13 mouse cellular contexts compared by ENCODE assay signal in the genomic region with DNA sequence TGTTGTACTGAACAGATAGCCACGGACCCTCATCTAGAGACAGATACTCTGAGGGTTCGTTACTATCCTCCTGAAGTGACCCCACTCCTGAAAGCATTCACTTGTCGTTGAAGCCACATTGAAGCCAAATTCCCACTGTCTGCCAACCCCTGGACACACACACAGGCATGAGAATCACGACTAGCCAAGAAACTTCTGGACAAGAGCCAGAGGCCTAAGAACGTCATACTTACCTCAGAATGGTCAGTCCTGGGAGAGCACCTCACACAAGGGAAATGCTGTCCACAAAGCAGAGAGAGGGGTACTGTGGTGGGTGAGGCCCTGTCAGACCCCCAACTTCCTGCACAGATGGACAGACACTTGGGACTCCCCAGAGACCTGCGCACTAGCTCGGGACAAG. TPM values are rescaled to one million over a fixed set of nuclear protein-coding genes. Genes with fewer than 3 reads are reported as not detected.
DNase-seq lines count a peak whose midpoint lies in the region; ATAC-seq lines count a peak whose summit lies in the region.
"Had no signal": no experiment of that assay in that cellular context is flagged by ENCODE, and none has a peak within 500 bp of the region (broad histone marks: within the 10 kb centered on the region; RNA-seq: fewer than 3 reads in every experiment).

No protein-coding gene starts in this region.

- H3K36me3 ChIP-seq in kidney, embryonic 15.5 days, result peaks cover 15% of the 10 kb centered on the region
- H3K36me3 ChIP-seq: neural tube, embryonic 13.5 days had no signal

- peak; percentile 40 to 45 for DNase-seq in cerebellum, adult 18-20 months
- no peak for DNase-seq in cerebellum, adult 11 months
- DNase-seq in kidney, adult 9 months, result peak; percentile 35
- DNase-seq in kidney, postnatal 4 days, result no peak
- DNase-seq in MN1 (ENCODE audit: low spot score), result peak; percentile 64
- no peak for DNase-seq in thymus, postnatal 36 days
- DNase-seq in urinary bladder, postnatal 14 days (ENCODE audit: low spot score), result no peak
- DNase-seq: gastrocnemius, postnatal 10 days had no signal

- no peak overlapping the region for H3K9ac ChIP-seq in kidney, embryonic 15.5 days

- H3K27me3 ChIP-seq in kidney, embryonic 15.5 days, result no peaks in the 10 kb centered on the region
- H3K27me3 ChIP-seq: neural tube, embryonic 13.5 days had no signal

- peak overlapping the region; percentile 97 for H3K27ac ChIP-seq in kidney, embryonic 15.5 days
- H3K27ac ChIP-seq: neural tube, embryonic 13.5 days had no signal

- H3K4me2 ChIP-seq in kidney, embryonic 15.5 days, result no peak overlapping the region
- H3K4me2 ChIP-seq: neural tube, embryonic 13.5 days had no signal

- H3K4me1 ChIP-seq in kidney, embryonic 15.5 days, result peaks cover 53% of the 10 kb centered on the region

- no peaks in the 10 kb centered on the region for H3K9me3 ChIP-seq in kidney, embryonic 15.5 days (replicated peaks)
- H3K9me3 ChIP-seq: neural tube, embryonic 13.5 days had no signal

- ATAC-seq in kidney, embryonic 15.5 days (replicated peaks; ENCODE audit: low FRiP score), result no peak
- ATAC-seq: forebrain, embryonic 16.5 days; lung, postnatal 0 days had no signal

- no peak overlapping the region for H3K4me3 ChIP-seq in kidney, embryonic 15.5 days (replicated peaks)
- H3K4me3 ChIP-seq: neural tube, embryonic 13.5 days had no signal

- 75% methylated on average over 7 of the region's 7 CpGs for WGBS in kidney, embryonic 15.5 days

RNA-seq across cellular contexts. Expression of gene Slc7a5, which starts 11.6 kb away (rescaled TPM):
- 16.7 and 19.3 TPM in 2 replicates for polyA plus RNA-seq in kidney, embryonic 15.5 days (2015; fragmentation: Nextera tagmentation; extraction: Ambion mirVana)

RNA-seq across cellular contexts. Expression of gene Car5a, which starts 48.8 kb away (rescaled TPM):
- 0.40 TPM in 1 of 2 replicates, not detected in the other for polyA plus RNA-seq in kidney, embryonic 15.5 days (2015; fragmentation: Nextera tagmentation; extraction: Ambion mirVana)
- polyA plus RNA-seq: heart, embryonic 14.5 days had no signal

RNA-seq across cellular contexts. Expression of gene Banp, which starts 53.6 kb away (rescaled TPM):
- polyA plus RNA-seq in kidney, embryonic 15.5 days (2015; fragmentation: Nextera tagmentation; extraction: Ambion mirVana), result 41.2 and 43.3 TPM in 2 replicates

Comparison
In these comparisons a context has a peak if more than half of its experiments do, and no peak if none do; other contexts are left out.
1. DNase-seq: peak in cerebellum, adult 18-20 months (2 of 2), kidney, adult 9 months (single experiment) and MN1 (single experiment); none in cerebellum, adult 11 months (single experiment), kidney, postnatal 4 days (0 of 2), thymus, postnatal 36 days (0 of 2) and urinary bladder, postnatal 14 days (single experiment).